Mouse (Mus musculus): ENCODE measurements at regions not wholly inside any gene's neighbourhood (a gene's known extent, or its start where the extent isn't known, plus 50 kb on each side); places are given as distances from the start of the nearest gene placed in this dataset.

DNA sequence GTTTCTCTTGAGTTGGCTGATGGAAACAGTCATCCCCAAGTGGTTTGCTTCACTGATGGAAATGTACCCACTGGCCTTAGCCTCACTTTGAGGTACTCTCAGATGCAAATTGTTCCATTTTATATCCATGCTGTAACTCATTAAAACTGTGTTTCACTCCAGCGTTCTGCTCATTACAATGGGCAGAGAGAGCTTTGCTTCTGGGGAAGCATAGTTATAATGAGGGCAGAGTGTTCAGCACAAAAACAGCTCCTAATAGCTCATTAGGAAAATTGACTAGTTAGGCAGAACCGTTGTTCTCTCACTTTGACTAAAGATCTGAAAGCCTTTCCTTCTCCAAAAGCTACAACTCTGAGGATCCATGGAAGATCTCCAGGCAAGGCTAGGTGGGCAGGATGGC, 771.2 kb downstream of the Ntrk3 start:
- no peak for DNase-seq

DNA sequence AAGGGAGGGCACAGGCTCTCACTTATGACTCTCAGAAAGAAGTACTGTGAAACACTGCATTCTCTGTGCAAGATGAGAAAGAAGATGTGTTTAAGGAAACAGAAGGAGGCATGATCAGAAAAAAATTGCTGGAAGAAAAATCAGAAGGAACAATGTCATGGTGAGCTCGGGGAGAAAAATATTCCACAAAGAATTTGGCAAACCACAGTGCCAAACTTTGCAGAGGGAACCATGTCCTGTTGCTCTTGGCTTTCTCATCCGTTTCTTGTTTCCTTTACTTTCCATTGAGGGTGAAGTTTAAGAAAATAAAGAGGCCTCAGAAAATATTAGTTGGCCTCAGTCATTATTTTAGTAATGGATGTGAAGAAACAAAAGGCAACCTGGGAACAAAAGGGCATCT, 804.4 kb downstream of the Ntrk3 start:
- no peak for DNase-seq

DNA sequence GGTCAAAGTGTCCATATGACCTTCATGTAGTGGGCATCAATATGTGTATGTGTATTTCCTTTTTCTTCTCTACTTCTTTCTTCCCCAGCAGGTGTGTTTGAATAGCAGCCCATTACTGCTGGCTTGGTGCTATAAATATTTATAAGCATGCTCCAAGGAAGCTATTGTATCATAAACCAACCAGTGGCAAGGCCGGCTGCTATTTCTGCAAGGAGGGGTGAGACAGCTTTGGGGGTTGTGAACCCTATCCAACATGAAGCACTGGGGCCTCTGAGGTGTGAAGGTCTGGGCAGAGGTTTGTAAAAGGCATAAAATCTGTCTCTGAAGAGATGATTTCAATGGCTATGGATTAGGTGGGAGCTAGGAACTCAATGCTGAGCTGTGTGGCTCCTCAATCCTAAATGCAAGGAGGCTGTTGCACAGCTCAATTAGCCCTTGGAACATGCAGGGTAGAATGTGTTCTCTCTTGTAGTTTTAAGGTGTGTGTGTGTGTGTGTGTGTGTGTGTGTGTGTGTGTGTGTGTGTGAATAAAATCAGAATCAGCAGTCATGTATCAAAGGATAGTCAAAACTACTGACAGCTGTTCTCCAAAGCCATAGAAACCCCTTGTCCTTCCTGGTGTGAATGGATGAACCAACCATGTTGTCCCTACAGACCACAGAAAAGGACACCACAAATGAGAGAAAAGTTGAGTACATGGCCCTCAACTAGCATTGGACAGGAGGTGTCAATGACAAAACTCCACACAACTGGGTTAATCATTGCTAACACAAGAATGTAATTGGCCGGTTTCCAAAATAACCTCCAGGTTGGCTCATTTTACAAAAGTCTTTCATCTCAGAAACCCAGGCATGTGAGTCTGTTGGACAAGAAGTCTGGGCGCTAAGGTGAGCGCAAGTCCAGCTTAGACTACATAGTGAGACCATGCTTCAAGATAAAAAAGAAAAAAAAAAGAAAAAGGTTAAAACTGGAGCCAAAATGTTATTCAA, 809.0 kb downstream of the Ntrk3 start:
- DNase-seq, result no peak

DNA sequence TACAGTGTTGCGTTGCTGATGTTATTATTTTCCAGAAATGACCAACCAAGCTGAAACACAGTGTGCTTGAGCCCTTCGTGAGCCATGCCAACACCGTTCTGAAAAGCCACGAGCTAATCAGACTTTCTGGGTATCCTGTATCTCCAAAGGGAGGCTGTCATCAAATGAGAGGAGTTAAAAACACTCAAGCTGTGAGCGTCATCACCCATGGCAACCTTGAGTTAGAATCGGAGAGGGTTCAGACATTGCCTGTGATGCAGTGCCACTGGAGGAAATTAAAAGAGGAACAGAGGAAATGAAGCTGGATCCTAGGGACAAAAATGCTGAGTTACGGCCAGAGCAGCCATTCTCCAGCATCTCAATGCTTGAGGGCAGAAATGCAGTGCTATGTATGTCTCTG, 838.6 kb downstream of the Ntrk3 start:
- DNase-seq, result no peak

DNA sequence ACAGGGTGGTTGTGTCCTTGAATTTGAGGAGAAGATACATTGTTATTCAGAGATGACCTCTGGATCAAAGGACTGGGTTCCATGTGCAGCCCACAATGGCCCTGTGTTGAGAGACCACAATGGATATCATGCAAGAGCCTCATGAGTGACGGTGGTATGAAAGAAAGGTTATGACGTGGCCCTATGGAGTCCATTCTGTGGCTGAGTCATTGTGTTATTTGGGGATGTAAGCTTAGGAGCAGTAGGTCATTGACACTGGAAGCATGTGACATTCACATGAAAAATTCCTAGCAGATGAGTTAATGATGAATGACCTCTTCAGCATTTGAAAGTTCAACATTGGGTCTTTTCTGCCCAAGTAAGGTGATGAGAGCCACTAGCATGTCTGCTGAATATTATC, 849.3 kb downstream of the Ntrk3 start:
- no peak for DNase-seq

DNA sequence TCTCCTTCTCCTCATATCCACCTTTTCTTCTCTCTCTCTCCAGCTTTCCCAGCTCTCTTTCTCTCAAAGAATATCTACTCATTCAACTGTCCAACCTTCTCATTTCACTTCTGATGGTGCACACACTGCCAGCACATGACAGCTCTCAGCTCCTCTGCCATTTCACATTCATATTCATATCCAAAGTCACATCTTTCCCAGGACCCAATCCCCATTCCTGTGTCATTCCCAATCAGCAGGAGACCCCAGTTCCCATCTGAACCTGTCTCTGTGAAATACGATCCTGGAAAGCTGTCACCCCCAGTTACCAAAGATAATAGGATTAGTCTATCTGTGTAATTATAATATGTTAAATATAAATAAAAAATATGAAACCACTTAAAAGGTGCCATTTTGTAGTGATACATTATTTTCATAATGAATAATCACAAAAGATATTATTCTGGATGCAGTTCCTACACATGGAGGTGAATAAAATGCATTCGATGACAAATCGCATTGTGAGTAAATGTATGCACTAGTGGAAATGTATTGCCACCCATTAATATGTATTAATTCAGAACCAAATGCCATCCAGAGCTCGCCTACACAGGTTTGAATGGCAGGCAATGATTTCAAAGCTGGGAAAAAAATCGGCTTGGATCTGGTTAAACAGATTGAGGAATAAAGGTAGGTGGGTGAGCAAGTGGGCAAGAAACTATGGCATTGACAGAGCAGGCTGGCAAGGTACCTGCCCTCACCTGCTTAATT, 855.0 kb downstream of the Ntrk3 start:
- no peak for DNase-seq

DNA sequence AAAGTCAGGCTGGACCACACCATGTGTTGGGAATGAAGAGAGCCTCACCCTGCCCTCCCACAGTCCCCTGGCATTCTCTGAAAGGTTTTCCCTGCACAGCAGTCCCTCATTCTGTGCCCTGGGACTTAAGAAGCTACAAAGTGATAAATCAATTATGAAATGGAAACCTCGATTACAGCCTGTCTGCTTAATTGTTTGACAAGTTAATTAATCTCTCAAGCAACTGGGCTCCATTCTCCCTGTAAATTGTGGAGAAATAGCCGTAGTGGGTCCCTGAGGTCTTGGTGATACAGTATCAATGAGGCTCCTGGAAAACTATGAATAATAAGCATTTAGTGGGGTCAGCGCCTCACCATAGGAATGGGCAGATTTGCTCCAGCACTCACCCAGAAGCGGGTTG, 870.3 kb downstream of the Ntrk3 start:
- DNase-seq, result no peak

DNA sequence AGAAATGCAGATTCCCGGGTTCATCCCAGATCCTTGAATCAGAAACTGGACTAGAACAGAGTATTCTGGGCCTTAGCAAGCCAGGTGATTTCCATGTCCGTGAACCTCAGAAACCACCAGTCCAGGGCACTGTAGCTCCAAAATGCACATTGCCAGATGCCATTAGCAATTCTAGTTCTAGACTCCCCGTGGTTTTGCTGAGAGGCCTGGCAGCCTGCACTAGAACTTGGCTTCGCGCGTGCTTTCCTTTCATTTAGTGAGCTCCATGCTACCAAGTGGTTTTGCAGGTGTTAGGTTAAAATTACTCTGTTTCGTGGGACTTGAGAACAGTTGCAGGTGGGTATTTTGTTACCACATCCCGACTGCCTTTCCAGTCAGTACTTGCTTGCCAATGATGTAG, 876.0 kb downstream of the Ntrk3 start:
- DNase-seq, result no peak

DNA sequence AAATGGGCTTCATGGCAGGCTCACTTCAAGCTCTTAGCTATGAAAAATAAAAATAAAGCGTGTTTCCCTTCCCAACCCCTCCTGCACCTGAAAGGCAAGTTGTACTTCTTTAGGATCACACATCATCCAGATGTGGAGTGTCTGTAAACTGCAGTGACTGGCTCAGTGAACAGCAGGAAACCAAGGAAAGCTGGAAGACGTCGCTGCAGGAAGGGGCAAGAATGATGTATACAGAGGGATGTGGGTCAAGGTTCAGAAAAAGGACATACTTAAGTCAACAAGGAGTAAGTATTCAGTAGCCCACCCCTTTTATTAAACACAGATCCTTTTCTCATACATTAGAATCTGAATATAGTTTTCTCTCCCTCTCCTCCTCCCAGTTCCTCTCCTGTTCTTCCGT, 879.4 kb downstream of the Ntrk3 start:
- DNase-seq, result no peak

DNA sequence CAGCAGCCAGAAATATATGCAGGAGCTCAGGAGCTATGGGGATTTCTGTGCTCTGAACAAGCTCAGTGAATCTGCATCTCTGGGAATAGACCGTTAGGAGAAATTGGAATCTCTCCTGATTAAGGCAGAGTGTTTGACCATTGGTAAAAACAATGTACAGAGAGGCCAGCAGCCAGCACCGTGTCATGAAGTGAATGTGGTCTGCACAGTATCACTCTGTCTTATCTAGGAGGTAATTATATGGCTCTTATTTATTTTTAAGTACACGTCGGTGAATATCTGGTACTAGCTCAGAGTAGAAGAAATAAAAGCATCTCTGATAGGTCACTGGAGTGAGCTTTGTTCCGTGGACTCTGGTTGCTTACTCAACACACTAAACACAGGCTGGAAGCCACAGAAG, 879.8 kb downstream of the Ntrk3 start:
- DNase-seq, result no peak

DNA sequence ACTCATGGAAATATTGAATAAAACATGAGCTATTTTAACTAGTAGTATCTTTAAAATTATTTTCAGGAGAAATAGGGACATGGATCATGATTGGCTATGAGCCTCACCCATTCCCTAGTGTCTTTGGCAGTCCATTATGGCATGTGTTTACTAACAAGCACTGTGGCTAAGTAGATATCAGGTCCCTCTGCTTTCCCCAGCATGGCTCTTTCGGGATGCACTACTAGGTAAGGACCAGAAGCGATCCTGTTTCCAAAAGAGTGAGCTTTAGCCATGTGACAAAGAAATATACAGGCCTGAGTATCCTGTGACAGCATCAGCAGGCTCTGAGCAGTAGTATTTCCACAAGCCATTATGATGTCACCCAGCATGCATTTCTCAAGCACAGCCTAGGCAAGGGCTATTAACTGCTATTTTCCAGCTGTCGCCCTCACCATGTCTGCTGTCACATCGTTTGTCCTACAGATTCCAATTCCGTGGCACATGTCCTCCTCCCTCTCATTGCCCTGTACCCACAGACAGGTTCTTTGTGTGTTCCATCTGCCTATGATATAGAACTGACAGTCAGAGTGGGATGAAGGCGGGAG, 882.1 kb downstream of the Ntrk3 start:
- no peak for DNase-seq

DNA sequence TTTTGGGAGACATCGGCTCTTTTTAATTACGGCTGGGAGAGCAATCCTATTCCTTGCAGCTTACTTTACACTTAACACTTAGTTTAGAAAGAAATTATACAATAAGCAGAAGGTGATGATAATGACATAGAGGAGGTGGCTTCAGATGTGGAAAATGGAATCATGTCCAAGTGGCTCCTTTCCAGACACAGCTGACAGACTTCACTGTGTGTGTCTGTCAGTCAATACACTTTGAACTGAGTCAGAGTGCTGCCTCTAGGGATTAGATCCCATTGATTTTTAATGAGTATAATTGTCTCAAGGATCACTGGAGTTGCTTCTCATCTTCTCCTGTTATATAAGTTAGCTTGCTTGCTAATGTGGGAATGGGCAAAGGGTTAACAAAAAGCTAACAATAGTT, 882.7 kb downstream of the Ntrk3 start:
- DNase-seq, result no peak

DNA sequence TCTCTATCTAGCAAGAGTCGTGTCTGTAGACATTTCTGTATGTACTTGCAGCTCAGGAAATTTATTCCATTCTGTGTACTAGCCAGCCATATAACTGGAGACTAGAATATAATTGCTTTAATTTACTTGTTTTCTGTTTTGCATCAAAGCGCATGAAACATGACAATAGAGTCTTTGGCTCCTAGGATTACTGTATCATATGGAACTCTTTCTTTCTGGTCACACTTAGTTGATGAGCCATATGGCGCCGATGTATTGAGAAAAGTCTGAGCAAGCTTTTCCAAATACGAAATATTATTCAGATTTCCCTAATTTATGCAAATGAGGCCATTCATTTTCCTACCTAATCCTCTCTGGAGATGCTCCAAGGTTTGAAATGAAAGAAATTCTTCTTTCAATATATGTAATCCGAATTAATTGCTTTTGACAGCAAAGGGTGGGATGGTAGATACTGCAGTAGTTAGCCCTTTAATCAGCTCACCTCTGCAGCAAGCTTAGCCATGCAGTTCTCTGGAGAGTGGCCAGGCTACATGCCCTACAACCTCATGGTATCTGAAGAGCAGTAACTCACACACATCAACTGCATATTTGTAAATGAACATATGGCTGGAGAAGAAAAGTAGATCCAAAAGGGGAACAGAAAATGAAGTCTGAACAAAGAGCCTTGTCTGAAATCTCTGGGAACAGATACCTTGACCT, 913.4 kb downstream of the Ntrk3 start:
- no peak for DNase-seq

DNA sequence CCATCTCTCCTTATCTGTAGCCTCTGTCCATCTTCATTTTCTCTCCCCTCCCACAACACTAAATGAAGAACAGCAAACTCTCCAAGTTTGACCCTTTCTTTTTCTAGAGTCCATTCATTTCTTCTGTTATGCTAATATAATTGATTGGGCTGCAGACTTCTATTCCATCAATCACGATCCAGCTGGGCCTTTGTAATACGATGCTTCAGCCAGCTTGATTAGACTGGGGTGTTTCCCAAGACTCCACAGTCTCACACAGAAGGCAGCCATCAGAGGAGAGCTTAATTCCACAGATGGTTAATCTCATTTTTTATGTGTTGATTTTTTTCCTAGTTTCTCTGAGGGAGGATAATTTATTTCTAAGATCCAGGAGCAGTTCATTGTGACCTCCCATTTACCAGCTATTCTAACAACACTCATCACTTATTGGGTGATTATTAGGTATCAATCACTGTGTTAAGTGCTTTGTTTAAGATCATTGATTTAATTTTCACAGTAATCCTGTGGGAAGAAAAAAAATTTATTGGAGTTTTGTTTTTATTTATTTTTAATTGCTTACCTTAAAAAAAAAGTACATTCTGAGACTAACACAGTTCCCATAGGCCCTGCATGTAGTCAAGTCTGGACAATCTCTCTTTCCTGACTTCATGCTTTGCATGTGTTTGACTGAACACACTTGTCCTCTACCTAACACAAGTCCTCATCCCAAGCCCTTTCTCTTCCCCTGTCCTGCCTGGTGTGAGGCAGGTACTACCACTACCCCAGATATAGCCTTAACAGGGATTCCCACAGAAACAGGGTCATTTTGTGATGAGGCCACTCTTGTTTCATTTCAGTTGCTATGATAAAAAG, 925.5 kb downstream of the Ntrk3 start:
- DNase-seq, result no peak

DNA sequence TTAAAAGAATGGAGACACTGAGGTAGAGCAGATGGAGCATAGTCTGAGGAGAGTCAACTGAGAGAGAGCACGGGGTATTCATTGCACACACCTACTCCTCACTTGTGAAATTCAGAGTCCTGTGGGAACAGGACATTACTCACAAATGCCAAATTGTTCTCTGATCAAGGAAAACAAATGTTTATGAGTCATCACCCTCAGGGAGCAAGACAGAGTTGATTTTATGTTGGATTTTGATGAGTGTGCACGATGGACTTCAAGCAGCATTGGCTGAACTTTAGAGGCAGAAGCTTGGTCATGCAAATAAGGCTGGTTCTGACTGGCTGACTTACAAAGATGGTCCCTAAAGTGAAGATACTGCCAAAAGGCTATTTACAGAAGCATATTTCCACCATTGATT, 951.0 kb downstream of the Ntrk3 start:
- DNase-seq, result no peak

DNA sequence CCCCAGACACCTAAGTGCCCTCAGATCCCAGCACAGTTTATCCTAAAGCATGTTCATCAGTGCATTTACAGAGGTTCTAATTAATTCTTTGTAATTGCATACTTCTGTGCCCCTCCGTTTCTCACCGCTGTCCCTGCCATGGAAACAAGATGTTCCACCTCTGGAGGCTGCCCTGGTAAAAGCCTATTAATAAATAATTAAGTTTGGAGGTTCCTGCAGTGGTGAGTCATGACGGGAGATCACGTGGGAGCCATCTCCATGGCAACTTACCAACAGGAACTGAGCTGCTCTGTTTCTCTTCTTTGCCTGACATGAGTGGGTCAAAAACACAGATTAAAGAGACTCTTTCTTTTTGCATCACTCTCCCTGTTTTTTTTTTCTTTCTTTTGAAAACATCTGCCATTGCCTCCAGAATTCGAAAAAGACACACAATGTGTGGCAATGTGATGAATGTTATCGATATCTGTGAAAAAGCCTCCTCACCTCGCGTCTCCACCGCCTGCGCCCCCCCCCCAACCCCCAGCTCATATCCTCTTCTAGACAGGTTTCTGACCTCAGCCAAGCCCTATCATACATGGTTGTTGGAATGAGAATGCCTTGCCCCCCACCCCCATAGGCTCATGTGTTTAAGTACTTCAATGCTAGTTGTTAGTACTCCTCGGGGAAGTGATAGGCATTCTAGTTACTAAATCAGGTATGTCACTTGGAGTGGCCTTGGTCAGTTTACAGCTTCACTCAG, 965.9 kb downstream of the Ntrk3 start:
- DNase-seq, result peak; percentile 29

DNA sequence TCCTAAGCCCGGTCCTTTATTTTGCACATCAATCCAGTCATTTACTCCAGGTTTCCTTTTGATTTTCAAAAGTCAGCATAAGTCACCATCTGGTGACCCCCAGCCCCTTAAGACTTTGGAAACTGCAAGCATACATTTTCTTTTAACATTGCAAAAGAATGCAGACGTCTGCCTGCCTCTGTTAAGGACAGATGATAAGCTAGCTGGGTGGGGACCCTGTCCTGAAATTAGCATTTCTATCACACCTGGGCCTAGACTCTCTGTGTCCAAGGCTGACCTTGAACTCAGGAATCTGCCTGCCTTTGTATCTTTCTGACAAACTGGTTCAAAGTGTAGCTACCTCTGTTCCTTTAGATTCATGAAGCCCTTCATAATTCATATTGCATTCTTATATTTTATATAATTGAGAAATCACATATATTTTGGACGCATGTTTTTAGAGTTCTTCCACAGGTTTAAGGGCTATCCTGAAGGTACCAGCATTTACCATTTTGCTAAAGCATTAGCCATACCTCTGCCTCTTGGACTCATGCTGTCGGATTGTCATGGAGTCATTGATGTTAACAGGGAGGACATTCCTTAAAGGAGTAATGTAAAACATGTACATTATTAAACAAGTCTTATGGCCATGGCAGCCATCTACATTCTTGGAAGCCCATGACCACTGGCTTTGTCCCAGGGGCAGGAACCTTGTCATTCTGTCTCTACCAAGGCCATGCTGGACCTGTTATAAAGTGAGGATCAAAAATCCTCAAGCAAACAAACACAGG, 998.6 kb downstream of the Ntrk3 start:
- no peak for DNase-seq

All from right cerebral cortex, postnatal 14 days (tissue).